Mouse (Mus musculus) hindbrain, embryonic 15.5 days (tissue): ENCODE results near the gene Tcf21. TPM values are rescaled to one million over a fixed set of nuclear protein-coding genes. Genes with fewer than 3 reads are reported as not detected.

Experiments
- ATAC-seq: fragments of 200-750 bp; cut with Nextera tagmentation; 2 replicates; pipeline ENCODE4 v1.8.0; 2017; ENCODE audit warnings: low read depth, moderate number of reproducible peaks, moderate TSS enrichment; ENCODE audit not compliant: low FRiP score
- H3K27ac ChIP-seq: fragments of 300-500 bp; sonication (generic); replicated peaks from 2 replicates; pipeline ENCODE4 v1.5.1; 2015; ENCODE audit warnings: mild to moderate bottlenecking, inconsistent platforms
- H3K27me3 ChIP-seq: fragments of 300-500 bp; sonication (generic); 2 replicates; pipeline ENCODE4 v1.6.1; 2015; ENCODE audit warnings: control low read depth, inconsistent platforms
- H3K36me3 ChIP-seq: fragments of 300-500 bp; sonication (generic); 2 replicates; pipeline ENCODE4 v1.6.1; 2015; ENCODE audit warnings: control low read depth, inconsistent platforms
- H3K4me1 ChIP-seq: fragments of 300-500 bp; sonication (generic); replicated peaks from 2 replicates; pipeline ENCODE4 v1.6.1; 2015; ENCODE audit warnings: control low read depth, inconsistent platforms
- H3K4me2 ChIP-seq: fragments of 300-500 bp; sonication (generic); 2 replicates; pipeline ENCODE4 v1.6.1; 2015; ENCODE audit warnings: moderate library complexity, mild to moderate bottlenecking, inconsistent platforms
- H3K4me3 ChIP-seq: fragments of 300-500 bp; sonication (generic); 2 replicates; pipeline ENCODE4 v1.5.1; 2015; ENCODE audit warnings: mild to moderate bottlenecking, inconsistent platforms
- H3K9ac ChIP-seq: fragments of 300-500 bp; sonication (generic); 2 replicates; pipeline ENCODE4 v1.6.1; 2015; ENCODE audit warnings: inconsistent platforms
- H3K9me3 ChIP-seq: fragments of 300-500 bp; sonication (generic); 2 replicates; pipeline ENCODE4 v1.6.1; 2016; ENCODE audit warnings: control low read depth, inconsistent platforms
- WGBS: fragments of 180-500 bp; shearing (Covaris S2); methylation state at CpG from one replicate; pipeline ENCODE4 v1.1.7; 2015; 5-methylcytosine and 5-hydroxymethylcytosine counted together
- polyA plus RNA-seq: library from polyadenylated mRNA; unstranded; fragments of >200 nt; fragmentation: Nextera tagmentation; extraction: Ambion mirVana; gene quantifications from 2 replicates; pipeline ENCODE4 v1.2.1, GENCODE M21; 2015

Gene Tcf21
- polyA plus RNA-seq, 1 experiment from 2014 or later, result 1.7 TPM

DNA sequence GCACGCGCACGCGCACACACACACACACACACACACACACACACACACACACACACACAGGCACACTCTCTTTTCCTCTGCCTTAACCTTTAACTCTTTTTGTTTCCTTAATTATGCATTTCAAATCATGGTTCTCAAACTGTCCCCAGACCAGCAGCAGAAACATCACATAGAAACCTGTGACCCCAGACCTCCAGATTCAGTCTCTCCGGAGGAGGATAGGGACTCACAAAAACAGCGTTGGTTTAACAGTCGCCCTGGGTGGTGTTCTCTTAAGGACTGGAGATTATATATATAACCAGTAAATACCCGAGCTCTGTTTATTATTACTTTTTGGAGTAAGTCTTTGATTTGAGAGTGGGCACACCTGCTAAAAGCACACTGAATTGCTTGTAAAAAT is 5.7 kb downstream of the Tcf21 start:
- no peak for ATAC-seq
- Histone ChIP-seq H3K4me1 (0 out of 2 replicates have a peak, but pooled peaks cover 4% of the 10 kb centered on the region), H3K27me3 (peaks cover 77% of the 10 kb centered on the region), H3K36me3 (no peaks in the 10 kb centered on the region), H3K27ac (no peak overlapping the region), H3K9ac (no peak overlapping the region), H3K4me2 (no peak overlapping the region), H3K9me3 (no peaks in the 10 kb centered on the region), H3K4me3 (no peak overlapping the region)
- 2% methylated on average over 4 of the region's 8 CpGs for WGBS

DNA sequence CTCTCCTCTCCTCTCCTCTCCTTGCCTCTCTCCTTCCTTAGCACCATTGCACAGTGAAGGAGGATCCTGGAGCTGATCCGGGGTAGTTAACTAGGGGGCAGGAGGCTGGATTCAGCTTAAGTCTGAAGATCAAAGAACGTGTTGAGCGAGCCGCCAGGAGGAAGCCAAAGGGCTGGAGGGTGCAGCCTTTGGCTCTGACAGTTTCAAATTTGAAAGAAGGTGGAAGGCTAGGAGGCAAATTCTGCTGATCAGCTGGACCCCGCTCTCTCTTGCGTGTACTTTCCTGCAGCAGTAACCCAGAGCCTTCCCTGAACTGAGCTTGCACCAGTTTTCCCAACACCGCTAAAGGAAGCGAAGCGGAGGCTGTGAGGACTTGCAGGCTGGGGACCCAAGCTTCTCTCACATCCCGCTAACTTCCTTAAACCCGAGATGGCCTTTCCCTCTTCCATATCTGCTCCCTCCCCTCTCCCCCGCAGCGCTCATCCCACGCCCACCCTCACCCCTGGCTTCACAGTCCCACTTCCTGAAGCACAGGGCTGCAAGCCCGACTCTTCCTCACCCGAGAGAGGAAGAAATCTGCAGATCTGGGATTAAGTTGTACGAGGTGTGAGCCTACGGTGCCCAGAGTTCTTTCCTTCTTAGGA is 6.5 kb downstream of the Tcf21 start:
- Histone ChIP-seq H3K4me1 (0 out of 2 replicates have a peak, but pooled peaks cover 4% of the 10 kb centered on the region), H3K27ac (no peak overlapping the region), H3K4me3 (no peak overlapping the region), H3K4me2 (no peak overlapping the region), H3K36me3 (no peaks in the 10 kb centered on the region), H3K9ac (no peak overlapping the region), H3K9me3 (no peaks in the 10 kb centered on the region), H3K27me3 (peaks cover 69% of the 10 kb centered on the region)
- WGBS, result 0% methylated on average over 17 of the region's 18 CpGs
- ATAC-seq, result no peak

GRCm38 (mm10) chr10:22811921-22812320 is 8.1 kb downstream of the Tcf21 start:
- H3K9me3 ChIP-seq, result no peaks in the 10 kb centered on the region
- H3K36me3 ChIP-seq, result no peaks in the 10 kb centered on the region
- no peak overlapping the region for H3K4me3 ChIP-seq
- no peak overlapping the region for H3K27ac ChIP-seq
- WGBS, result 13% methylated on average over 12 of the region's 12 CpGs
- H3K4me1 ChIP-seq, result 0 out of 2 replicates have a peak, but pooled peaks cover 4% of the 10 kb centered on the region
- ATAC-seq, result no peak
- no peak overlapping the region for H3K4me2 ChIP-seq
- H3K27me3 ChIP-seq, result peaks cover 60% of the 10 kb centered on the region
- H3K9ac ChIP-seq, result no peak overlapping the region

GRCm38 (mm10) chr10:22782684-22783083 is 37.3 kb downstream of the Tcf21 start:
- H3K9me3 ChIP-seq, result no peaks in the 10 kb centered on the region
- WGBS, result 72% methylated on average over 3 of the region's 3 CpGs
- H3K4me1 ChIP-seq, result no peaks in the 10 kb centered on the region
- H3K4me3 ChIP-seq, result no peak overlapping the region
- H3K9ac ChIP-seq, result no peak overlapping the region
- H3K4me2 ChIP-seq, result no peak overlapping the region
- no peak for ATAC-seq
- H3K36me3 ChIP-seq, result no peaks in the 10 kb centered on the region
- H3K27me3 ChIP-seq, result no peaks in the 10 kb centered on the region
- no peak overlapping the region for H3K27ac ChIP-seq

GRCm38 (mm10) chr10:22781466-22781865 is 38.5 kb downstream of the Tcf21 start:
- Histone ChIP-seq H3K9me3 (no peaks in the 10 kb centered on the region), H3K27ac (no peak overlapping the region), H3K9ac (no peak overlapping the region), H3K4me2 (no peak overlapping the region), H3K27me3 (no peaks in the 10 kb centered on the region), H3K4me3 (no peak overlapping the region), H3K4me1 (no peaks in the 10 kb centered on the region), H3K36me3 (no peaks in the 10 kb centered on the region)
- no peak for ATAC-seq
- WGBS, result 41% methylated on average over 4 of the region's 4 CpGs

- Histone ChIP-seq H3K4me3 (no peak overlapping the region), H3K4me2 (no peak overlapping the region), H3K27ac (no peak overlapping the region), H3K9ac (no peak overlapping the region), H3K4me1 (no peaks in the 10 kb centered on the region), H3K27me3 (no peaks in the 10 kb centered on the region), H3K9me3 (no peaks in the 10 kb centered on the region), H3K36me3 (no peaks in the 10 kb centered on the region)
- no peak for ATAC-seq
- WGBS, result 21% methylated on average over 5 of the region's 5 CpGs
These were observed 42.0 kb downstream of the Tcf21 start for GRCm38 (mm10) chr10:22777939-22778338.

GRCm38 (mm10) chr10:22776007-22776698 is 43.8 kb downstream of the Tcf21 start:
- WGBS, result 15% methylated on average over 7 of the region's 7 CpGs
- Histone ChIP-seq H3K36me3 (no peaks in the 10 kb centered on the region), H3K9me3 (no peaks in the 10 kb centered on the region), H3K9ac (no peak overlapping the region), H3K27me3 (no peaks in the 10 kb centered on the region), H3K4me1 (no peaks in the 10 kb centered on the region), H3K4me3 (no peak overlapping the region), H3K4me2 (no peak overlapping the region), H3K27ac (no peak overlapping the region)
- ATAC-seq, result peak; percentile 74

DNA sequence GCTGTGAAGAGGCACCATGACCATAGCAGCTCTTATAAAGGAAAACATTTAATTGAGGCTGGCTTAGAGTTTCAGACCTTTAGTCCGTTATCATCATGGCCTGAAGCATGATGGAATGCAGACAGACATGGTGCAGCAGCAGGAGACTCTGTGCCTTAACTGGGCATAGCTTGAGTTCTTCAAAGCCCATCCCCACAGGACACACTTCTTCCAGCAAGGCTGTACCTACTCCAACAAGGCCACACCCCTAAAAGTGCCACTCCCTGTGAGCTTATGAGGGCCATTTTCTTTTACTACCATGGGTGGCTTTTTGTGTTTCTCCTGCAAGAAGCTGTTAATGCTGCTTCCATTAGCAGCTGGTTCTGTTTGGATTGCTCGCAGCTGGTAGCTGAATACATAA is 44.5 kb downstream of the Tcf21 start:
- no peak for ATAC-seq
- no peak overlapping the region for H3K9ac ChIP-seq

DNA sequence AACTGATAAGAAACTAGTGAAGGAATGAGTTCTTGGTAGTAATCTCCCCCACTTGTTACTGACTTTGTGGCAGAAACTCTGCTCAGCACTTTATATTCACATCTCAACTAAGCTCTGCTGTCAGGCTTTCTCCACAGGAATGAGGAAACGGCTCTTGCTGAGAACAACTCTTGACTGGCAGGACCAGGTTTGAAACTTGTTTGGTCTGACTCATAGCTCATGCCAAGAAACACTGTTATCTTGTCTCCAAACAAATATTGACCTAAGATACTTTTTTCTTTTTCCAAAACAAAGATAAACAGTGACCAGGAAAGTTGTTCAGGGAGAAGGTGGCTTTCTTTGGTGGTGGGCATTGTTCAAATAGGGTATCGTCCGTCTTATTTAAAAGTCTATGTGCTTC is 45.3 kb downstream of the Tcf21 start:
- 87% methylated on average over 3 of the region's 3 CpGs for WGBS
- Histone ChIP-seq H3K9ac (no peak overlapping the region), H3K4me1 (no peaks in the 10 kb centered on the region), H3K4me3 (no peak overlapping the region), H3K9me3 (no peaks in the 10 kb centered on the region), H3K4me2 (no peak overlapping the region), H3K27ac (no peak overlapping the region), H3K27me3 (no peaks in the 10 kb centered on the region), H3K36me3 (no peaks in the 10 kb centered on the region)
- no peak for ATAC-seq

More for the DNA sequence above, 44.5 kb downstream of the Tcf21 start:
- H3K27ac ChIP-seq, result no peak overlapping the region
- H3K4me3 ChIP-seq, result no peak overlapping the region
- no peak overlapping the region for H3K4me2 ChIP-seq
- H3K4me1 ChIP-seq, result no peaks in the 10 kb centered on the region
- no peaks in the 10 kb centered on the region for H3K9me3 ChIP-seq
- H3K27me3 ChIP-seq, result no peaks in the 10 kb centered on the region
- WGBS, result 85% methylated on average over 2 of the region's 2 CpGs
- no peaks in the 10 kb centered on the region for H3K36me3 ChIP-seq

Other genes starting within 250 kb of the Tcf21 start
- gene Slc2a12, start 175.2 kb downstream of the Tcf21 start, polyA plus RNA-seq, result 6.8 and 7.6 TPM in 2 replicates
- 79.6 and 86.8 TPM in 2 replicates for gene Tbpl1, start 88.2 kb downstream of the Tcf21 start, polyA plus RNA-seq